Mouse (Mus musculus) embryo, embryonic 10.5 days (tissue): ENCODE results near the gene Gm13212.
"Not testable (repeated sequence)": the region's sequence is repeated elsewhere in the genome, so short reads cannot be mapped to it uniquely, and the experiment has no call there.

ENCODE experiments used
- DNase-seq: peaks from one replicate; pipeline ENCODE4 v3.0.0-alpha.2; 2015; ENCODE audit warnings: low spot score

Gm13212 gene

GRCm38 (mm10) chr4:145585078-145585477 is at the start of gene Gm13212:
Gene Gm13212 (plus strand): TSS chr4:145585166.
- peak; percentile 41 for DNase-seq

- DNase-seq: not testable (repeated sequence)
Measured at GRCm38 (mm10) chr4:145543861-145544260, 41.1 kb upstream of the Gm13212 start.

- DNase-seq: not testable (repeated sequence)
Measured at GRCm38 (mm10) chr4:145545106-145545505, 39.9 kb upstream of the Gm13212 start.

DNA sequence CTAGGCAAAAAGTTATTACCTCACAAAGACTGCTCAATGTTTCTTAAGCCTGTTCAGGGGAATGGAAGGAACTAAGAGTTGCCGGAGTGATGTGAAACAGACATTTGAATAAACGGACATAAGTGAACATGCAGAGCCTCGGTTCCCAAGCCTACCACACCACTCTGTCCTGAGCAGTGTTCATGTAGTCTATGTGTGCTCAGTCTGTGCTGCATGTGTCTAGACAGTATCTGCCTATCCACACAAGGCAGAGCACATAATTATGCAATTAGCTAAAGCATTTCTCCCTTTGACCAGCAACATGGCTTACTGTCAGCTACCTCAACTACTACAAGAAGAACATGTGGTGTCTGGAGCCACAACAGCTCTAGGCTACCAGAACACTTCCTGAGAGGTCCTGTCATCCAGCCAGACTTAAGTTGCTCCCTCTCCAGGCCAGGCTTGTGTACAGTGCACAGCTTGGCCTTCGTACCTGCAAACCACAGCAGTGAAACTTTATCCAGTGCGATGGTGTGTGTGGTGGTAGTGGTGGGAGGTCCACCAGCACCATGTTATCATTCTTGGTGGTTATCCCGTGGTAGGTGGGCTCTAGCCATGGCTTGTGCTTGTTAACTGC is 39.1 kb upstream of the Gm13212 start:
- not testable (repeated sequence) for DNase-seq

- not testable (repeated sequence) for DNase-seq
Measured at GRCm38 (mm10) chr4:145546477-145546876, 38.5 kb upstream of the Gm13212 start.

- no peak for DNase-seq
Measured at GRCm38 (mm10) chr4:145556680-145557079, 28.3 kb upstream of the Gm13212 start.

DNA sequence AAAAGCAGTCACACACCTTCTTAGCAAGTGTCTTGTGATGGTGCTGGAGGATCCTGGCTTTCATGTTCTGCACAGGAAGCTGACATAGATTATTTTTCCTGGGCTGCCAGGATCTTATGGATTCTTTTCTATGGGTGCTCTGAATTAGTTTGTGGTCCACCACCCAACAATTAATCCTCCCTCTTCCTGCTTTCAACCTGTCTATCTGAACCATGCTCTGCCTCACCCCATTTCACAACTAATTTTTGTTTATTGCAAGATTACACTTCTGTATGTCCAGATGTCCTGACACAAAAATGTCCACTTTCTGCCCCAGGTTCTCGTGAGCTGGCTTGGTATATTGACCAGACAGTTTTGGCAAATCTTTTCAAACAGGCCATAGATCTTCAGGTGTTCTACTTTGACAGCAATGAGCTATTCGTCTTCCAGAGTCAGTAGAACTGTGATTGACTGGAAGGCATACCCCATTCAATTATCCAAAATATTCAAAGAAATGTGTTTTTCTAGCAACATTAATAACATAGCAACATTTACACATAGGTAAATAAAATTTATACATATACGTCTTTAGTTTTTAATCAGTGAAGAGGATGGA is 25.4 kb upstream of the Gm13212 start:
- DNase-seq: no peak

DNA sequence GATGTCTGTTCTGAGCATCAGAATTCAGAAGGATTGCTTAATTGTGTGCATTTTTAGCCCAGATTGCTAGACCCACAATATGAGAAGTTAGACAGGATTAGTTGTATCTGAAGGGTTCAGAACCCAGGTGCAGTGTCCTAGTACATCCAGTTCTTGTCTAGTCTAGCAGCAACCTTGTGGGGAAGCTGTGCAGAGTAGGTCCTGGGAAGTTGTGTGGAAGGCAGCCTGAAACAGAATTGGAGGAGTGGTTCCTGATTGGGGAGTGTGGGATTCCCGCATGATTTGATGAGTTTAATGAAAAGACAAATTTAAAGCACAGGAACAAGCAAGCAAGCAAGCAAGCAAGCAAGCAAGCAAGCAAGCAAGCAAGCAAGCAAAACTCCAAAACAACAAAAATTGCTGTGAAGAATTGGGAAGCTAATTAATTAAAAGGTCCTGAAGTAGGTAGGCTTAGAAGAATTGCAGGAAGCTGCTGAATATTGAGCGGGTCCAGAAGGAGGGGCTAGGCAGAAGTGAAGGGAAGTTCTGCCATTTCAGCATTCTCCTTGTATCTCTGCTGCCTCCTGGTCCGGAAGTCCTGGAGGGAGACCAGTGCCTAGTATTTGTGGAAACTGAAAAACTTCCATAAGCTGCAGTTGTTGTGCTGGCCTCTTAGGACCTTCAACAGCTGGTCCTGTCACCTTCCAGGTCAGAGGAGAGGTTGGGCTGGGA is 20.7 kb upstream of the Gm13212 start:
- no peak for DNase-seq

- DNase-seq: not testable (repeated sequence)
Measured at GRCm38 (mm10) chr4:145570461-145570860, 14.5 kb upstream of the Gm13212 start.

GRCm38 (mm10) chr4:145576623-145577022 is 8.3 kb upstream of the Gm13212 start:
- DNase-seq: not testable (repeated sequence)

DNA sequence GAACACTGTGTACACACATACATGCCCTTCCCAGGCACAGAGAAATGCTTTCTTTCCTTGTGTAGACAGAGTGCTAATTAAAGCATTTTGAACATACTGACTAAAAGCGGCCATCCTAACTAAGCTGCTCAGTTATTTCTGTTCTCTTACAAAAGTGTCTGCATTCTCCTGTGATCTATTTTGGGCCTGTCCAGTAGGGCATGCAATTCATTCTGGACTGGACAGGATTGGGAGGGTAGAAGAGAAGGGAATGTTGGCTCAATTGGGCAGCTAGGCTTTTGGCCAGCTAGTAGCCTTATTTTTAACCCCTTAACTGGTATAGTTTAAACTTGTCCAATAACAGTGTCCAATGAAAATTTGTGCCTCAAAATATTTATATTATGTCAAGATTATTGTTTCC is 4.6 kb upstream of the Gm13212 start:
- DNase-seq: not testable (repeated sequence)

GRCm38 (mm10) chr4:145586046-145586445 is 1.1 kb downstream of the Gm13212 start:
- DNase-seq: not testable (repeated sequence)

DNA sequence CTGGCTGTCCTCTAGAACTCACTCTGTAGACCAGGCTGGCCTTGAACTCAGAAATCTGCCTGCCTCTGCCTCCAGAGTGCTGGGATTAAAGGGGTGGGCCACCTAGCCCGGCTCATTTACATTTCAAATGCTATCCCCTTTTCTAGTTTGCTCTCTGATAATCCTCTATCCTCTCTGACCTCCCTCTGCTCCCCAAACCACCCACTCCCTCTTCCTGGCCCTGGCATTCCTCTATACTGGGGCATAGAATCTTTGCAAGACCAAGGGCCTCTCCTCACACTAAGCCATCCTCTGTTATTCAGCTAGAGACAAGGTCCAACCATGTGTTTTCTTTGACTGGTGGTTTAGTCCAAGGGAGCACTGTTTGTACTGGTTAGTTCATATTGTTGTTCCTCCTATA is 9.2 kb downstream of the Gm13212 start:
- DNase-seq: not testable (repeated sequence)

- not testable (repeated sequence) for DNase-seq
Measured at GRCm38 (mm10) chr4:145594798-145595197, 9.8 kb downstream of the Gm13212 start.

- not testable (repeated sequence) for DNase-seq
Measured at GRCm38 (mm10) chr4:145640416-145641185, 55.6 kb downstream of the Gm13212 start.

DNA sequence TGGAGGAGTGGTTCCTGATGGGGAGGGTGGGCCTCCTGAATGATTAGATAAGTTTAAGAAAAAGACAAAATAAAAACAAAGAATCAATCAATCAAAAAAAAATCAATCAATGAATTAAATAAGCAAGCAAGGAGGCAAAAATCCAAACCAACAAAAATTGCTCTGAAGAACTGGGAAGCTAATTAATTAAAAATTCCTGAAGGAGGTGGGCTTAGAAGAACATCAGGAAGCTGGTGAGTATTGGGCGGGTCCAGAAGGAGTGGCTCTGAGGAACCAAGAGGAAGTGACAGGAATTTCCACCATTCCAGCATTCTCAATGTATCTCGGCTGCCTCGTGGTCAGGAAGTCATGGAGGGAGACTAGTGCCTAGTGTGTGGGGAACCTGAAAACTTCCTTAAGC is 85.4 kb downstream of the Gm13212 start, which contains the start of gene Zfp980:
TSS of gene Zfp980 (plus strand) at position 301 of the 400 bp plus-strand sequence.
- not testable (repeated sequence) for DNase-seq

- DNase-seq: not testable (repeated sequence)
Measured at GRCm38 (mm10) chr4:145674286-145674780, 89.4 kb downstream of the Gm13212 start.
